Mouse (Mus musculus) lung, postnatal 25 days (tissue): Measurements from ENCODE around the gene 4931428L18Rik.

Experiments
- DNase-seq: peaks from one replicate; pipeline ENCODE4 v3.0.0; 2022; ENCODE audit warnings: low spot score

The 4931428L18Rik gene

GRCm38 (mm10) chr1:31152799-31153426 is 69.6 kb downstream of the 4931428L18Rik start:
- no peak for DNase-seq

GRCm38 (mm10) chr1:31150546-31150945 is 71.9 kb downstream of the 4931428L18Rik start:
- DNase-seq: no peak

GRCm38 (mm10) chr1:31149671-31150070 is 72.8 kb downstream of the 4931428L18Rik start:
- peak; percentile 51 for DNase-seq

GRCm38 (mm10) chr1:31143571-31143970 is 78.9 kb downstream of the 4931428L18Rik start:
- peak; percentile 19 for DNase-seq

- DNase-seq: no peak
Observed at GRCm38 (mm10) chr1:31142288-31143094, 80.0 kb downstream of the 4931428L18Rik start.

- no peak for DNase-seq
Observed at GRCm38 (mm10) chr1:31138387-31138786, 84.1 kb downstream of the 4931428L18Rik start.

- DNase-seq: no peak
Observed at GRCm38 (mm10) chr1:31113466-31113865, 109.0 kb downstream of the 4931428L18Rik start.

- DNase-seq: no peak
Observed at GRCm38 (mm10) chr1:31107961-31108360, 114.5 kb downstream of the 4931428L18Rik start.

GRCm38 (mm10) chr1:31102863-31103657 is 119.4 kb downstream of the 4931428L18Rik start:
- DNase-seq: no peak

GRCm38 (mm10) chr1:31102280-31102679 is 120.2 kb downstream of the 4931428L18Rik start:
- no peak for DNase-seq

GRCm38 (mm10) chr1:31097208-31097607 is 125.3 kb downstream of the 4931428L18Rik start:
- DNase-seq: no peak

GRCm38 (mm10) chr1:31096466-31096793 is 126.1 kb downstream of the 4931428L18Rik start:
- DNase-seq: no peak

GRCm38 (mm10) chr1:31095706-31096465 is 126.6 kb downstream of the 4931428L18Rik start:
- no peak for DNase-seq

- DNase-seq: peak; percentile 35
Observed at GRCm38 (mm10) chr1:31094792-31095191, 127.7 kb downstream of the 4931428L18Rik start.

- DNase-seq: peak; percentile 50
Observed at GRCm38 (mm10) chr1:31093939-31094338, 128.5 kb downstream of the 4931428L18Rik start.

- no peak for DNase-seq
Observed at GRCm38 (mm10) chr1:31088686-31089085, 133.8 kb downstream of the 4931428L18Rik start.

GRCm38 (mm10) chr1:31072523-31073370 is 149.7 kb downstream of the 4931428L18Rik start:
- DNase-seq: peak; percentile 69

- no peak for DNase-seq
Observed at GRCm38 (mm10) chr1:31071209-31071608, 151.3 kb downstream of the 4931428L18Rik start.

- DNase-seq: no peak
Observed at GRCm38 (mm10) chr1:31064817-31065740, 157.4 kb downstream of the 4931428L18Rik start.

- no peak for DNase-seq
Observed at GRCm38 (mm10) chr1:31059806-31060205, 162.7 kb downstream of the 4931428L18Rik start.
